Mouse (Mus musculus): Measurements from ENCODE around the gene Shcbp1l. TPM values are rescaled to one million over a fixed set of nuclear protein-coding genes. Genes with fewer than 3 reads are reported as not detected.

Gene Shcbp1l
- polyA plus RNA-seq, 1 experiment = not detected

GRCm38 (mm10) chr1:153493338-153493737 lies 68.4 kb downstream of the Shcbp1l start:
- no peaks in the 10 kb centered on the region for H3K36me3 ChIP-seq (ENCODE audit: control insufficient read depth)
- H3K9me3 ChIP-seq (ENCODE audit: control insufficient read depth, low read length) = no peaks in the 10 kb centered on the region
- H3K4me1 ChIP-seq (ENCODE audit: control insufficient read depth) = peaks cover 5% of the 10 kb centered on the region
- TF ChIP-seq GATA1 (IDR thresholded peaks at IDR 0.05; ENCODE audit: low read length) = no peak
- TF ChIP-seq TAL1 (IDR thresholded peaks at IDR 0.05; ENCODE audit: low read length) = no peak
- no peak overlapping the region for H3K4me3 ChIP-seq (replicated peaks)
- no peaks in the 10 kb centered on the region for H3K27me3 ChIP-seq (ENCODE audit: control insufficient read depth)

GRCm38 (mm10) chr1:153493931-153494330 lies 69.0 kb downstream of the Shcbp1l start:
- H3K27me3 ChIP-seq (ENCODE audit: control insufficient read depth) = no peaks in the 10 kb centered on the region
- H3K36me3 ChIP-seq (ENCODE audit: control insufficient read depth) = no peaks in the 10 kb centered on the region
- peaks cover 2% of the 10 kb centered on the region for H3K4me1 ChIP-seq (ENCODE audit: control insufficient read depth)
- TF ChIP-seq GATA1 (IDR thresholded peaks at IDR 0.05; ENCODE audit: low read length) (no peak), TAL1 (IDR thresholded peaks at IDR 0.05; ENCODE audit: low read length) (no peak)
- H3K4me3 ChIP-seq (replicated peaks) = no peak overlapping the region
- no peaks in the 10 kb centered on the region for H3K9me3 ChIP-seq (ENCODE audit: control insufficient read depth, low read length)

DNA sequence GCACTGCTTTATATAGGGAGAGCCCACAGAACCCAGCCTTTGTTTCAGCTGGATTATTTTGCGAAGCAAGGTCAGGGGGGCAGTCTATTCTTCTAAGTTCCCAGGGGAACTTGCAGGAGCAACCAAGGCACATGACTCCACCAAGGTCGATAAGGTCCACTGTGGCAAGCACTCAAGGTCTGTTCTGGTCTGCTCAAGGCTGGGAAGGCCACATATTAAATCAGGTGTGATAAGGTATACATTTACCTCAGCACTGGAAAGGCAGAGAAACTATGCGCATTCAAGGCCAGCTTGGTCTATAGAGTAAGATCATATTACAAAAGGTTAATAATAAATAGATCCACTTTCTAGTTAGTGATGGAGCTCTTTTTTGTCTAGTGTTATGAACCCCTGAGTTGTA lies 71.1 kb downstream of the Shcbp1l start:
- no peak for TF ChIP-seq TAL1 (IDR thresholded peaks at IDR 0.05; ENCODE audit: low read length)
- TF ChIP-seq GATA1 (IDR thresholded peaks at IDR 0.05; ENCODE audit: low read length) = no peak
- Histone ChIP-seq H3K4me3 (replicated peaks) (no peak overlapping the region), H3K27me3 (ENCODE audit: control insufficient read depth) (no peaks in the 10 kb centered on the region), H3K9me3 (ENCODE audit: control insufficient read depth, low read length) (no peaks in the 10 kb centered on the region), H3K36me3 (ENCODE audit: control insufficient read depth) (no peaks in the 10 kb centered on the region), H3K4me1 (ENCODE audit: control insufficient read depth) (no peaks in the 10 kb centered on the region)

DNA sequence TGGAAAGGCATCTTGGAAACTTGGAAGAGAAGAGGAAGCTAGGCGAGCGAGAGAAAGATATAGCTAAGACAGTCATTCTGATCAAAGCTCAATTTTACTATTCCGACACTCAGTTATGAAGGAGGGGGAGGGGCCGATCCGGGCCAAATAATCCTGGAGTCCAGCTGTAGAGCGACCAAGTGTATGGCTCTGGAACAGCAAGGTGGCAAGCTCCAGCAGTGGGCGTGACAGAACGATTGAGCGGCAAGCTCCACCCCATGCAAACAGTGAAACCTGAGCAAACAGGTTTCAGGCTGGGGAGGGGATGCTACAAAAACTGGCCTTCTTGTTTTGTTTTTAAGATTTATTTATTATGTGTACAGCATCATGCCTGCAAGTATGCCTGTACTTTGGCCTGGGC lies 75.1 kb downstream of the Shcbp1l start:
- Histone ChIP-seq H3K9me3 (ENCODE audit: control insufficient read depth, low read length) (no peaks in the 10 kb centered on the region), H3K27me3 (ENCODE audit: control insufficient read depth) (no peaks in the 10 kb centered on the region), H3K36me3 (ENCODE audit: control insufficient read depth) (no peaks in the 10 kb centered on the region), H3K4me1 (ENCODE audit: control insufficient read depth) (no peaks in the 10 kb centered on the region), H3K4me3 (replicated peaks) (no peak overlapping the region)
- TF ChIP-seq GATA1 (IDR thresholded peaks at IDR 0.05; ENCODE audit: low read length) (no peak), TAL1 (IDR thresholded peaks at IDR 0.05; ENCODE audit: low read length) (no peak)

DNA sequence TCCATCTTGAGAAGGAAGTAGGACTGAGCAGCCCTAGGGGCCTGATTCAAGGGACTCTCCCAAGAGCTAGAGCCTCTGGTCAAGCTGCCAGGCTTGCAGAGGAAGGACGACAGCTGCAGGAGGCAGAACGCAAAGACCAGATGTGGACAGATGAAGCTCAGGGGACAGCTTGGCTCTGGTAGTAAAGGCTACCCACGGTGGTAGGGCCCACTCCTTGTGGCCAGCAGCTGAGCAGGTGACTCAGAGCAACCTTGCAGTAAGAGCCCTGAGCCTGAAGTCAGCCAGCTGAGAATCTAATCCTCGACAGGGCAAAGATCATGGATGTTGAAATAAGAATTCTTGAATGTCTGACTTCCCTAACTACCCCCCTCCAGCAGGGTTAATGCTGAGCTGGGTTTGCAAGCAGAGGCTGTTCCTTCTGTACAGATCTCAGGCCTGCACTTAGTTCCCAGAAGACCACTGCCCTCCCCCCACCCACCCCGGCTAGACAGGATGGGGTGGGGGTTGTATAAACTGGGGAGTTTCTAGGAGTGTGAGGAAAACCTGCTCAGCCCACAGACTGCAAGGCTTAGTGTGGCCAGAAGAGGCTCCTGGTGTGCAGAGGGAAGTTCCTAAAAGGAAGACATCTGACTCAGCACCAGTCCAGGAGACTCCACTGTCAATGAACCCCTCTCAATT lies 76.8 kb downstream of the Shcbp1l start:
- no peaks in the 10 kb centered on the region for H3K4me1 ChIP-seq (ENCODE audit: control insufficient read depth)
- H3K36me3 ChIP-seq (ENCODE audit: control insufficient read depth) = no peaks in the 10 kb centered on the region
- no peak for TF ChIP-seq GATA1 (IDR thresholded peaks at IDR 0.05; ENCODE audit: low read length)
- no peak for TF ChIP-seq TAL1 (IDR thresholded peaks at IDR 0.05; ENCODE audit: low read length)
- H3K4me3 ChIP-seq (replicated peaks) = no peak overlapping the region
- H3K9me3 ChIP-seq (ENCODE audit: control insufficient read depth, low read length) = no peaks in the 10 kb centered on the region
- H3K27me3 ChIP-seq (ENCODE audit: control insufficient read depth) = no peaks in the 10 kb centered on the region

Other genes starting within 250 kb of the Shcbp1l start
- 0.01 TPM in 1 of 2 replicates, not detected in the other for gene Lamc2, start 238.7 kb upstream of the Shcbp1l start, polyA plus RNA-seq (2012)
- under 0.01 and 0.01 TPM in 2 replicates for gene Lamc1, start 92.4 kb upstream of the Shcbp1l start, polyA plus RNA-seq (2012)
- 1.9 and 2.2 TPM in 2 replicates for gene Dhx9, start 62.5 kb downstream of the Shcbp1l start, polyA plus RNA-seq (2012)
- gene Npl, start 124.9 kb downstream of the Shcbp1l start, polyA plus RNA-seq (2012) = 0.02 TPM in 1 of 2 replicates, not detected in the other
- gene Rgs8, start 227.9 kb downstream of the Shcbp1l start, polyA plus RNA-seq (2012) = not detected in 2 replicates